Mouse (Mus musculus) stomach, embryonic 14.5 days (tissue): Measurements from ENCODE around the gene Mast4. TPM values are rescaled to one million over a fixed set of nuclear protein-coding genes. Genes with fewer than 3 reads are reported as not detected.
"Not testable (repeated sequence)": the region's sequence is repeated elsewhere in the genome, so short reads cannot be mapped to it uniquely, and the experiment has no call there.

Experiments used
- ATAC-seq: fragments of 200-750 bp; cut with Nextera tagmentation; 2 replicates; pipeline ENCODE4 v1.8.0; 2017; ENCODE audit warnings: low read depth, moderate TSS enrichment; ENCODE audit not compliant: insufficient number of reproducible peaks, insufficient read depth, low FRiP score
- H3K27ac ChIP-seq: fragments of 300-500 bp; sonication (generic); 2 replicates; pipeline ENCODE4 v1.5.1; 2014; ENCODE audit warnings: mild to moderate bottlenecking, low read length, moderate library complexity, mixed read lengths
- H3K27me3 ChIP-seq: fragments of 300-500 bp; sonication (generic); 2 replicates; pipeline ENCODE4 v1.6.1; 2014; ENCODE audit warnings: low read length, control low read depth, mixed read lengths; ENCODE audit not compliant: control insufficient read depth, insufficient read depth
- H3K36me3 ChIP-seq: fragments of 300-500 bp; sonication (generic); 2 replicates; pipeline ENCODE4 v1.6.1; 2014; ENCODE audit warnings: mild to moderate bottlenecking, control low read depth, low read length, moderate library complexity, mixed read lengths; ENCODE audit not compliant: control insufficient read depth, insufficient read depth
- H3K4me1 ChIP-seq: fragments of 300-500 bp; sonication (generic); 2 replicates; pipeline ENCODE4 v1.6.1; 2014; ENCODE audit warnings: low read length, control low read depth, mixed read lengths; ENCODE audit not compliant: control insufficient read depth, insufficient read depth
- H3K4me2 ChIP-seq: fragments of 300-500 bp; sonication (generic); replicated peaks from 2 replicates; pipeline ENCODE4 v1.6.1; 2014; ENCODE audit warnings: low read depth, low read length, control low read depth
- H3K4me3 ChIP-seq: fragments of 300-500 bp; sonication (generic); 2 replicates; pipeline ENCODE4 v1.5.1; 2014; ENCODE audit warnings: low read depth, low read length, control low read depth
- H3K9ac ChIP-seq: fragments of 300-500 bp; sonication (generic); replicated peaks from 2 replicates; pipeline ENCODE4 v1.6.1; 2014; ENCODE audit warnings: low read depth, mild to moderate bottlenecking, control low read depth, low read length, moderate library complexity, mixed read lengths
- H3K9me3 ChIP-seq: fragments of 300-500 bp; sonication (generic); 2 replicates; pipeline ENCODE4 v1.6.1; 2016; ENCODE audit warnings: low read depth, low read length, control low read depth; ENCODE audit not compliant: control insufficient read depth
- WGBS: fragments of 180-500 bp; shearing (Covaris S2); extraction: QIAGEN DNeasy Blood & Tissue Kit; methylation state at CpG from one replicate; pipeline ENCODE4 v1.1.7; 2014; 5-methylcytosine and 5-hydroxymethylcytosine counted together
- polyA plus RNA-seq: library from polyadenylated mRNA; unstranded; fragments of >200 nt; fragmentation: Nextera tagmentation; extraction: Ambion mirVana; gene quantifications from 2 replicates; pipeline ENCODE4 v1.2.1, GENCODE M21; 2014

Mast4 gene
- polyA plus RNA-seq: 45.6 and 48.0 TPM in 2 replicates

DNA sequence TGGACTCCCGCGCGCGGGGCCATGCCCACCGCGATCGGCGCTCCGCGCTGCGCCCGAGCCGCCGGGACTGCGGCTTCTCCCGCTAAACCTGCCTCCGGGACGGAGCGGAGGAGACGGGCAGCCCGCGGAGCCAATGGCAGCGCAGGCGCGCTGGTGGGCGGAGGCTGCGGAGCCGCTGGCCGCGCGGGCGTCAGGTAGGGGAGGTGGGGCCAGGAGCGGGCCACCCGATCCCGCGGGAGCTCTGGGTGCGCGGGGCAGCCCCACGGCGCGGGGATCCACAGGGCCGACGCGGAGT lies at the start of gene Mast4:
TSS of gene Mast4 (minus strand) at position 106 of the 295 bp plus-strand sequence.
- H3K4me1 ChIP-seq: peaks cover 8% of the 10 kb centered on the region; the same call in 1 of the 2 replicates
- peak; percentile 94 for ATAC-seq
- H3K4me3 ChIP-seq: peak within 1 kb of the TSS; percentile 76
- peak within 1 kb of the TSS; percentile 88 for H3K4me2 ChIP-seq
- H3K36me3 ChIP-seq: no peaks in the 10 kb centered on the region
- no peaks in the 10 kb centered on the region for H3K9me3 ChIP-seq
- H3K27ac ChIP-seq: no peak within 1 kb of the TSS
- 0 out of 2 replicates have a peak, but pooled peaks cover 4% of the 10 kb centered on the region for H3K27me3 ChIP-seq
- under 1% methylated on average over 44 of the region's 44 CpGs for WGBS
- H3K9ac ChIP-seq: peak within 1 kb of the TSS; percentile 48

DNA sequence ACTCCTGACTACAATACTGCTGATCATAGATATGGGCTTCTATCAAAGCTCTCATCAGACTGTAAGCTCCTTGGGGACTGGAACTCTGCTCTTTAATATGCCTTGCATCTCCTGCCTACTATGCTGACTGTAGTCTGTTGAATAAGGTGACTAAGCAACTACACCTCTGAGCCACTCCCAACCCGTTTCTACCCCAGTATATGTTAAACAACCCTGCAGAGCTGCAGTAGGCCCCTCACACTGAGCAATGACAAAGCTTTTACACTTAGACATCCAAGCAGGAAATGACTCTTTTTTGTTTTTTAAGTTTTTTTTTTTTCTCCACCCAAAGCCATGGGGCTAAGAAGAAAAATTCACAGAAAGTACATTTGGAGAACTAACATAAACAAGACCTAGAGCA lies 40.2 kb upstream of the Mast4 start:
- H3K27ac ChIP-seq: no peak overlapping the region
- no peak overlapping the region for H3K4me2 ChIP-seq
- no peaks in the 10 kb centered on the region for H3K36me3 ChIP-seq
- no peaks in the 10 kb centered on the region for H3K9me3 ChIP-seq
- no peak for ATAC-seq
- H3K9ac ChIP-seq: no peak overlapping the region
- WGBS: 27% methylated on average over 1 of the region's 1 CpGs
- no peaks in the 10 kb centered on the region for H3K4me1 ChIP-seq
- H3K27me3 ChIP-seq: no peaks in the 10 kb centered on the region
- no peak overlapping the region for H3K4me3 ChIP-seq

GRCm38 (mm10) chr13:103369194-103369593 lies 34.9 kb upstream of the Mast4 start:
- Histone ChIP-seq H3K27ac (no peak overlapping the region), H3K9ac (no peak overlapping the region), H3K9me3 (no peaks in the 10 kb centered on the region), H3K4me3 (no peak overlapping the region), H3K36me3 (no peaks in the 10 kb centered on the region), H3K27me3 (no peaks in the 10 kb centered on the region), H3K4me1 (no peaks in the 10 kb centered on the region), H3K4me2 (no peak overlapping the region)
- no peak for ATAC-seq
- WGBS: 75% methylated on average over 7 of the region's 7 CpGs

GRCm38 (mm10) chr13:103363181-103363580 lies 28.9 kb upstream of the Mast4 start:
- H3K4me2 ChIP-seq: no peak overlapping the region
- no peak overlapping the region for H3K27ac ChIP-seq
- H3K4me1 ChIP-seq: no peaks in the 10 kb centered on the region
- H3K9ac ChIP-seq: no peak overlapping the region
- ATAC-seq: no peak
- H3K9me3 ChIP-seq: no peaks in the 10 kb centered on the region
- no peak overlapping the region for H3K4me3 ChIP-seq
- WGBS: 86% methylated on average over 10 of the region's 10 CpGs
- no peaks in the 10 kb centered on the region for H3K36me3 ChIP-seq
- no peaks in the 10 kb centered on the region for H3K27me3 ChIP-seq

GRCm38 (mm10) chr13:103357415-103357814 lies 23.1 kb upstream of the Mast4 start:
- not testable (repeated sequence) for H3K4me1 ChIP-seq

GRCm38 (mm10) chr13:103356909-103357308 lies 22.6 kb upstream of the Mast4 start:
- not testable (repeated sequence) for ATAC-seq, H3K36me3 ChIP-seq, H3K27ac ChIP-seq, H3K9me3 ChIP-seq, H3K27me3 ChIP-seq, H3K4me3 ChIP-seq, H3K9ac ChIP-seq, H3K4me1 ChIP-seq, H3K4me2 ChIP-seq
- 99% methylated on average over 4 of the region's 6 CpGs for WGBS

More at GRCm38 (mm10) chr13:103357415-103357814, 23.1 kb upstream of the Mast4 start:
- not testable (repeated sequence) for H3K9me3 ChIP-seq, H3K36me3 ChIP-seq, H3K4me3 ChIP-seq, H3K27me3 ChIP-seq, H3K9ac ChIP-seq, H3K27ac ChIP-seq, H3K4me2 ChIP-seq, ATAC-seq
- WGBS: 92% methylated on average over 16 of the region's 16 CpGs

DNA sequence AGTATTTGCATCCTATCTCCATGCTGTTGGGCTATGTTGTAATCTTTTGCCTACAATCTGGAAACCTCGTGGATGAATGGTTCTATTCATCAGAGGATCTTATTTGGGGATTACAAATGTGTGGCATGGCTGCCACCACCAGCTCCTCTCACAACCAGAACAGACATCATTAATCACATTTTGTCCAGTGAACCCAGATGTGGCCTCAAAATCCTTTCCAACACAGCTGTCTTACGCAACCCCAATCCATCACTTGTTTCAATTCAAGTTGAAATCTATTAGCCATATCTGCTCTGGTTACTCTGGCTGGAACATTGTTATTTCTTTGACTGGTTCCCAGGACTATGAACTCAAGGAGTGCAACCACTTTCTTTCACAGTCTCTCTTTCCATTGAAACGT lies 20.4 kb upstream of the Mast4 start:
- Histone ChIP-seq H3K4me1 (no peaks in the 10 kb centered on the region), H3K4me3 (no peak overlapping the region), H3K9me3 (no peaks in the 10 kb centered on the region), H3K27ac (no peak overlapping the region), H3K4me2 (no peak overlapping the region), H3K36me3 (no peaks in the 10 kb centered on the region), H3K27me3 (no peaks in the 10 kb centered on the region), H3K9ac (no peak overlapping the region)
- 60% methylated on average over 3 of the region's 3 CpGs for WGBS
- ATAC-seq: no peak

DNA sequence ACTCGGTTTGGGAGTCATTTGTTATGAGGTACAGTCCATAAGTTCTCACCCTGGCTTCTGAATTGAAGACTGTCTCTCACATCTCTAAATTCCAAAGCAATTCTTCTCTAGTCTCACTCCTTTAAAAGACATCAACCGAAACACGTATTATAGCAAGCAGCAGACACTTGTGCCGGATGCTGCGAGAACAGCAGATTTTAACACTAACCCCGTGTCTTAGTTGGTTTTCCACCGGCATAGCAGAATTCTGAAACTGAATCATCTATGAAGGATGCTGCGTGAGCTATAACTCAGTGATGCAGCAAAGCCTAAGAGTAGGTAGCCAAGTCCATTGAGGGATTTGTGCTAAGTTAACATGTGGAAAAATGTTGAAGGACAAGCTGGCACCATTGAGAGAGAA lies 10.5 kb upstream of the Mast4 start:
- Histone ChIP-seq H3K9ac (no peak overlapping the region), H3K4me2 (no peak overlapping the region), H3K27me3 (no peaks in the 10 kb centered on the region), H3K27ac (no peak overlapping the region), H3K4me1 (no peaks in the 10 kb centered on the region), H3K36me3 (no peaks in the 10 kb centered on the region), H3K4me3 (no peak overlapping the region), H3K9me3 (no peaks in the 10 kb centered on the region)
- no peak for ATAC-seq
- 90% methylated on average over 8 of the region's 8 CpGs for WGBS

- Histone ChIP-seq H3K9ac (no peak overlapping the region), H3K27me3 (no peaks in the 10 kb centered on the region), H3K4me2 (no peak overlapping the region), H3K4me3 (no peak overlapping the region), H3K27ac (no peak overlapping the region), H3K36me3 (no peaks in the 10 kb centered on the region), H3K9me3 (no peaks in the 10 kb centered on the region), H3K4me1 (no peaks in the 10 kb centered on the region)
- 55% methylated on average over 8 of the region's 8 CpGs for WGBS
- ATAC-seq: no peak
These were observed 9.9 kb upstream of the Mast4 start for GRCm38 (mm10) chr13:103344006-103344720.
